Mouse (Mus musculus): ENCODE measurements around the gene Ano9. TPM values are rescaled to one million over a fixed set of nuclear protein-coding genes. Genes with fewer than 3 reads are reported as not detected.

Ano9 gene
- polyA plus RNA-seq, 1 experiment from 2014 or later, result 0.48 TPM

GRCm38 (mm10) chr7:141143861-141144260 lies 26.3 kb upstream of the Ano9 start:
- H3K27me3 ChIP-seq (ENCODE audit: control insufficient read depth, insufficient read depth, low read length), result no peaks in the 10 kb centered on the region
- no peak overlapping the region for H3K4me2 ChIP-seq (replicated peaks; ENCODE audit: low read depth, low read length)
- no peak for DNase-seq (ENCODE audit: low spot score)
- H3K9ac ChIP-seq (ENCODE audit: low read depth, low read length), result no peak overlapping the region
- 84% methylated on average over 2 of the region's 2 CpGs for WGBS
- ATAC-seq (ENCODE audit: low FRiP score), result no peak
- no peaks in the 10 kb centered on the region for H3K9me3 ChIP-seq (ENCODE audit: control insufficient read depth, low read length)
- no peaks in the 10 kb centered on the region for H3K4me1 ChIP-seq (replicated peaks; ENCODE audit: control insufficient read depth, insufficient read depth, low read length)
- H3K27ac ChIP-seq (ENCODE audit: low read depth, low read length), result no peak overlapping the region
- no peaks in the 10 kb centered on the region for H3K36me3 ChIP-seq (ENCODE audit: control insufficient read depth, insufficient read depth, low read length)
- no peak overlapping the region for H3K4me3 ChIP-seq (ENCODE audit: low read depth, low read length)

GRCm38 (mm10) chr7:141143112-141143511 lies 25.5 kb upstream of the Ano9 start:
- no peaks in the 10 kb centered on the region for H3K27me3 ChIP-seq (ENCODE audit: control insufficient read depth, insufficient read depth, low read length)
- DNase-seq (ENCODE audit: low spot score), result peak; percentile 63
- H3K4me1 ChIP-seq (replicated peaks; ENCODE audit: control insufficient read depth, insufficient read depth, low read length), result no peaks in the 10 kb centered on the region
- WGBS, result 56% methylated on average over 5 of the region's 5 CpGs
- no peak overlapping the region for H3K9ac ChIP-seq (ENCODE audit: low read depth, low read length)
- H3K36me3 ChIP-seq (ENCODE audit: control insufficient read depth, insufficient read depth, low read length), result no peaks in the 10 kb centered on the region
- no peaks in the 10 kb centered on the region for H3K9me3 ChIP-seq (ENCODE audit: control insufficient read depth, low read length)
- H3K4me2 ChIP-seq (replicated peaks; ENCODE audit: low read depth, low read length), result no peak overlapping the region
- no peak overlapping the region for H3K27ac ChIP-seq (ENCODE audit: low read depth, low read length)
- no peak overlapping the region for H3K4me3 ChIP-seq (ENCODE audit: low read depth, low read length)
- no peak for ATAC-seq (ENCODE audit: low FRiP score)

- WGBS, result over 99% methylated on average over 4 of the region's 4 CpGs
- H3K4me3 ChIP-seq (ENCODE audit: low read depth, low read length), result no peak overlapping the region
- ATAC-seq (ENCODE audit: low FRiP score), result no peak
- H3K4me1 ChIP-seq (replicated peaks; ENCODE audit: control insufficient read depth, insufficient read depth, low read length), result no peaks in the 10 kb centered on the region
- 0 out of 2 replicates have a peak, but pooled peaks cover 4% of the 10 kb centered on the region for H3K36me3 ChIP-seq (ENCODE audit: control insufficient read depth, insufficient read depth, low read length)
- H3K27ac ChIP-seq (ENCODE audit: low read depth, low read length), result no peak overlapping the region
- no peaks in the 10 kb centered on the region for H3K9me3 ChIP-seq (ENCODE audit: control insufficient read depth, low read length)
- no peak overlapping the region for H3K9ac ChIP-seq (ENCODE audit: low read depth, low read length)
- no peaks in the 10 kb centered on the region for H3K27me3 ChIP-seq (ENCODE audit: control insufficient read depth, insufficient read depth, low read length)
- H3K4me2 ChIP-seq (replicated peaks; ENCODE audit: low read depth, low read length), result no peak overlapping the region
- no peak for DNase-seq (ENCODE audit: low spot score)
Measured at GRCm38 (mm10) chr7:141141326-141141725, 23.7 kb upstream of the Ano9 start.

GRCm38 (mm10) chr7:141131904-141132755 lies 14.5 kb upstream of the Ano9 start:
- ATAC-seq (ENCODE audit: low FRiP score) (no peak), DNase-seq (ENCODE audit: low spot score) (no peak)
- Histone ChIP-seq H3K9ac (ENCODE audit: low read depth, low read length) (peak overlapping the region; percentile 93), H3K4me1 (replicated peaks; ENCODE audit: control insufficient read depth, insufficient read depth, low read length) (peaks cover 9% of the 10 kb centered on the region; the same call in 1 of the 2 replicates), H3K4me2 (replicated peaks; ENCODE audit: low read depth, low read length) (peak overlapping the region; percentile 91), H3K27ac (ENCODE audit: low read depth, low read length) (no peak overlapping the region), H3K9me3 (ENCODE audit: control insufficient read depth, low read length) (no peaks in the 10 kb centered on the region), H3K27me3 (ENCODE audit: control insufficient read depth, insufficient read depth, low read length) (no peaks in the 10 kb centered on the region), H3K4me3 (ENCODE audit: low read depth, low read length) (peak overlapping the region; percentile 82), H3K36me3 (ENCODE audit: control insufficient read depth, insufficient read depth, low read length) (0 out of 2 replicates have a peak, but pooled peaks cover 6% of the 10 kb centered on the region)
- WGBS, result 60% methylated on average over 12 of the region's 12 CpGs

GRCm38 (mm10) chr7:141131024-141131820 lies 13.6 kb upstream of the Ano9 start:
- Histone ChIP-seq H3K27me3 (ENCODE audit: control insufficient read depth, insufficient read depth, low read length) (no peaks in the 10 kb centered on the region), H3K27ac (ENCODE audit: low read depth, low read length) (no peak overlapping the region), H3K4me2 (replicated peaks; ENCODE audit: low read depth, low read length) (peak overlapping the region; percentile 91), H3K4me3 (ENCODE audit: low read depth, low read length) (peak overlapping the region; percentile 82), H3K9me3 (ENCODE audit: control insufficient read depth, low read length) (no peaks in the 10 kb centered on the region), H3K36me3 (ENCODE audit: control insufficient read depth, insufficient read depth, low read length) (0 out of 2 replicates have a peak, but pooled peaks cover 2% of the 10 kb centered on the region), H3K9ac (ENCODE audit: low read depth, low read length) (peak overlapping the region; percentile 93), H3K4me1 (replicated peaks; ENCODE audit: control insufficient read depth, insufficient read depth, low read length) (peaks cover 9% of the 10 kb centered on the region; the same call in 1 of the 2 replicates)
- DNase-seq (ENCODE audit: low spot score), result peak; percentile 99
- under 1% methylated on average over 54 of the region's 59 CpGs for WGBS
- ATAC-seq (ENCODE audit: low FRiP score), result peak; percentile 97

GRCm38 (mm10) chr7:141123517-141123856 lies 5.9 kb upstream of the Ano9 start:
- no peak; the same call in 1 of the 2 replicates for ATAC-seq (ENCODE audit: low FRiP score)
- H3K27me3 ChIP-seq (ENCODE audit: control insufficient read depth, insufficient read depth, low read length), result no peaks in the 10 kb centered on the region
- H3K9ac ChIP-seq (ENCODE audit: low read depth, low read length), result peak overlapping the region; percentile 72
- H3K9me3 ChIP-seq (ENCODE audit: control insufficient read depth, low read length), result no peaks in the 10 kb centered on the region
- WGBS, result 4% methylated on average over 15 of the region's 15 CpGs
- peak overlapping the region; percentile 57 for H3K4me3 ChIP-seq (ENCODE audit: low read depth, low read length)
- no peak for DNase-seq (ENCODE audit: low spot score)
- peak overlapping the region; percentile 70 for H3K27ac ChIP-seq (ENCODE audit: low read depth, low read length)
- H3K4me1 ChIP-seq (replicated peaks; ENCODE audit: control insufficient read depth, insufficient read depth, low read length), result no peaks in the 10 kb centered on the region
- H3K36me3 ChIP-seq (ENCODE audit: control insufficient read depth, insufficient read depth, low read length), result no peaks in the 10 kb centered on the region
- peak overlapping the region; percentile 63 for H3K4me2 ChIP-seq (replicated peaks; ENCODE audit: low read depth, low read length)

- WGBS, result 2% methylated on average over 29 of the region's 29 CpGs
- Histone ChIP-seq H3K4me2 (replicated peaks; ENCODE audit: low read depth, low read length) (peak overlapping the region; percentile 63), H3K36me3 (ENCODE audit: control insufficient read depth, insufficient read depth, low read length) (no peaks in the 10 kb centered on the region), H3K27me3 (ENCODE audit: control insufficient read depth, insufficient read depth, low read length) (no peaks in the 10 kb centered on the region; the same call in 1 of the 2 replicates), H3K9ac (ENCODE audit: low read depth, low read length) (peak overlapping the region; percentile 72), H3K4me3 (ENCODE audit: low read depth, low read length) (peak overlapping the region; percentile 57), H3K9me3 (ENCODE audit: control insufficient read depth, low read length) (no peaks in the 10 kb centered on the region), H3K4me1 (replicated peaks; ENCODE audit: control insufficient read depth, insufficient read depth, low read length) (no peaks in the 10 kb centered on the region), H3K27ac (ENCODE audit: low read depth, low read length) (peak overlapping the region; percentile 70)
- DNase-seq (ENCODE audit: low spot score), result peak; percentile 95
- ATAC-seq (ENCODE audit: low FRiP score), result peak; percentile 99
Measured at GRCm38 (mm10) chr7:141122689-141123516, 5.3 kb upstream of the Ano9 start.

- H3K4me3 ChIP-seq (ENCODE audit: low read depth, low read length), result peak within 1 kb of the TSS; percentile 57
- WGBS, result 52% methylated on average over 14 of the region's 14 CpGs
- no peaks in the 10 kb centered on the region; the same call in 1 of the 2 replicates for H3K27me3 ChIP-seq (ENCODE audit: control insufficient read depth, insufficient read depth, low read length)
- peak within 1 kb of the TSS; percentile 72 for H3K9ac ChIP-seq (ENCODE audit: low read depth, low read length)
- no peaks in the 10 kb centered on the region for H3K36me3 ChIP-seq (ENCODE audit: control insufficient read depth, insufficient read depth, low read length)
- no peaks in the 10 kb centered on the region for H3K9me3 ChIP-seq (ENCODE audit: control insufficient read depth, low read length)
- peak within 1 kb of the TSS; percentile 70 for H3K27ac ChIP-seq (ENCODE audit: low read depth, low read length)
- H3K4me2 ChIP-seq (replicated peaks; ENCODE audit: low read depth, low read length), result peak within 1 kb of the TSS; percentile 63
- DNase-seq (ENCODE audit: low spot score) (peak; percentile 14), ATAC-seq (ENCODE audit: low FRiP score) (no peak)
- no peaks in the 10 kb centered on the region for H3K4me1 ChIP-seq (replicated peaks; ENCODE audit: control insufficient read depth, insufficient read depth, low read length)
Measured at GRCm38 (mm10) chr7:141122245-141122644, 4.6 kb upstream of the Ano9 start, which contains the start of gene Ptdss2. Gene Ptdss2, plus strand, starts transcription at chr7:141122382.
